Mouse (Mus musculus): Measurements from ENCODE around the gene Alcam. TPM values are rescaled to one million over a fixed set of nuclear protein-coding genes. Genes with fewer than 3 reads are reported as not detected.

The Alcam gene
- polyA plus RNA-seq, 1 experiment from 2014 or later = 43.0 TPM

- no peak for ATAC-seq (ENCODE audit: low read depth)
- Histone ChIP-seq H3K27ac (ENCODE audit: low read length) (no peak overlapping the region), H3K9ac (ENCODE audit: low read length) (no peak overlapping the region), H3K4me3 (ENCODE audit: low read length) (no peak overlapping the region), H3K36me3 (ENCODE audit: control insufficient read depth, insufficient read depth, low read length) (no peaks in the 10 kb centered on the region), H3K9me3 (ENCODE audit: control insufficient read depth, low read length) (no peaks in the 10 kb centered on the region), H3K27me3 (ENCODE audit: control insufficient read depth, insufficient read depth, low read depth, low read length) (no peaks in the 10 kb centered on the region), H3K4me2 (ENCODE audit: low read depth, low read length) (no peak overlapping the region), H3K4me1 (replicated peaks; ENCODE audit: control insufficient read depth, insufficient read depth, low read length) (peaks cover 2% of the 10 kb centered on the region; the same call in 1 of the 2 replicates)
Observed at GRCm38 (mm10) chr16:52468426-52468825, 14.6 kb upstream of the Alcam start.

GRCm38 (mm10) chr16:52466770-52467169 is 12.9 kb upstream of the Alcam start:
- Histone ChIP-seq H3K4me3 (ENCODE audit: low read length) (no peak overlapping the region), H3K9me3 (ENCODE audit: control insufficient read depth, low read length) (no peaks in the 10 kb centered on the region), H3K27me3 (ENCODE audit: control insufficient read depth, insufficient read depth, low read depth, low read length) (no peaks in the 10 kb centered on the region), H3K4me2 (ENCODE audit: low read depth, low read length) (no peak overlapping the region), H3K36me3 (ENCODE audit: control insufficient read depth, insufficient read depth, low read length) (no peaks in the 10 kb centered on the region), H3K9ac (ENCODE audit: low read length) (no peak overlapping the region), H3K27ac (ENCODE audit: low read length) (no peak overlapping the region), H3K4me1 (replicated peaks; ENCODE audit: control insufficient read depth, insufficient read depth, low read length) (peaks cover 2% of the 10 kb centered on the region; the same call in 1 of the 2 replicates)
- no peak for ATAC-seq (ENCODE audit: low read depth)
- WGBS = 60% methylated on average over 6 of the region's 6 CpGs

- 93% methylated on average over 1 of the region's 1 CpGs for WGBS
- no peak overlapping the region for H3K27ac ChIP-seq (ENCODE audit: low read length)
- no peaks in the 10 kb centered on the region for H3K27me3 ChIP-seq (ENCODE audit: control insufficient read depth, insufficient read depth, low read depth, low read length)
- H3K4me3 ChIP-seq (ENCODE audit: low read length) = no peak overlapping the region
- no peaks in the 10 kb centered on the region for H3K4me1 ChIP-seq (replicated peaks; ENCODE audit: control insufficient read depth, insufficient read depth, low read length)
- no peak overlapping the region for H3K9ac ChIP-seq (ENCODE audit: low read length)
- ATAC-seq (ENCODE audit: low read depth) = no peak
- H3K9me3 ChIP-seq (ENCODE audit: control insufficient read depth, low read length) = no peaks in the 10 kb centered on the region
- H3K36me3 ChIP-seq (ENCODE audit: control insufficient read depth, insufficient read depth, low read length) = no peaks in the 10 kb centered on the region
- H3K4me2 ChIP-seq (ENCODE audit: low read depth, low read length) = no peak overlapping the region
Observed at GRCm38 (mm10) chr16:52464597-52464996, 10.7 kb upstream of the Alcam start.

GRCm38 (mm10) chr16:52452862-52453715 is 785 bp downstream of the Alcam start:
- Histone ChIP-seq H3K9ac (ENCODE audit: low read length) (peak overlapping the region; percentile 78), H3K27me3 (ENCODE audit: control insufficient read depth, insufficient read depth, low read depth, low read length) (no peaks in the 10 kb centered on the region), H3K4me3 (ENCODE audit: low read length) (peak overlapping the region; percentile 79), H3K4me1 (replicated peaks; ENCODE audit: control insufficient read depth, insufficient read depth, low read length) (peaks cover 2% of the 10 kb centered on the region; the same call in 1 of the 2 replicates), H3K36me3 (ENCODE audit: control insufficient read depth, insufficient read depth, low read length) (no peaks in the 10 kb centered on the region), H3K27ac (ENCODE audit: low read length) (peak overlapping the region; percentile 70), H3K9me3 (ENCODE audit: control insufficient read depth, low read length) (no peaks in the 10 kb centered on the region), H3K4me2 (ENCODE audit: low read depth, low read length) (peak overlapping the region; percentile 89)
- under 1% methylated on average over 52 of the region's 55 CpGs for WGBS
- ATAC-seq (ENCODE audit: low read depth) = peak; percentile 97

GRCm38 (mm10) chr16:52452477-52452831 is 1.4 kb downstream of the Alcam start:
- H3K27ac ChIP-seq (ENCODE audit: low read length) = peak overlapping the region; percentile 70
- H3K4me1 ChIP-seq (replicated peaks; ENCODE audit: control insufficient read depth, insufficient read depth, low read length) = peaks cover 2% of the 10 kb centered on the region; the same call in 1 of the 2 replicates
- H3K4me2 ChIP-seq (ENCODE audit: low read depth, low read length) = peak overlapping the region; percentile 89
- peak overlapping the region; percentile 78 for H3K9ac ChIP-seq (ENCODE audit: low read length)
- no peaks in the 10 kb centered on the region for H3K36me3 ChIP-seq (ENCODE audit: control insufficient read depth, insufficient read depth, low read length)
- no peaks in the 10 kb centered on the region for H3K9me3 ChIP-seq (ENCODE audit: control insufficient read depth, low read length)
- ATAC-seq (ENCODE audit: low read depth) = peak; percentile 5; the same call in 1 of the 2 replicates
- H3K27me3 ChIP-seq (ENCODE audit: control insufficient read depth, insufficient read depth, low read depth, low read length) = no peaks in the 10 kb centered on the region
- H3K4me3 ChIP-seq (ENCODE audit: low read length) = peak overlapping the region; percentile 79
- WGBS = 2% methylated on average over 21 of the region's 26 CpGs

- Histone ChIP-seq H3K4me3 (ENCODE audit: low read length) (peak overlapping the region; percentile 79), H3K9me3 (ENCODE audit: control insufficient read depth, low read length) (no peaks in the 10 kb centered on the region), H3K27ac (ENCODE audit: low read length) (peak overlapping the region; percentile 70), H3K9ac (ENCODE audit: low read length) (peak overlapping the region; percentile 78), H3K4me1 (replicated peaks; ENCODE audit: control insufficient read depth, insufficient read depth, low read length) (peaks cover 2% of the 10 kb centered on the region; the same call in 1 of the 2 replicates), H3K27me3 (ENCODE audit: control insufficient read depth, insufficient read depth, low read depth, low read length) (no peaks in the 10 kb centered on the region), H3K4me2 (ENCODE audit: low read depth, low read length) (peak overlapping the region; percentile 89), H3K36me3 (ENCODE audit: control insufficient read depth, insufficient read depth, low read length) (no peaks in the 10 kb centered on the region)
- WGBS = under 1% methylated on average over 23 of the region's 23 CpGs
- ATAC-seq (ENCODE audit: low read depth) = no peak
Observed at GRCm38 (mm10) chr16:52451786-52452476, 1.9 kb downstream of the Alcam start.

GRCm38 (mm10) chr16:52451101-52451785 is 2.6 kb downstream of the Alcam start:
- H3K36me3 ChIP-seq (ENCODE audit: control insufficient read depth, insufficient read depth, low read length) = no peaks in the 10 kb centered on the region
- peaks cover 2% of the 10 kb centered on the region; the same call in 1 of the 2 replicates for H3K4me1 ChIP-seq (replicated peaks; ENCODE audit: control insufficient read depth, insufficient read depth, low read length)
- H3K27ac ChIP-seq (ENCODE audit: low read length) = peak overlapping the region; percentile 79
- H3K9ac ChIP-seq (ENCODE audit: low read length) = peak overlapping the region; percentile 78
- H3K9me3 ChIP-seq (ENCODE audit: control insufficient read depth, low read length) = no peaks in the 10 kb centered on the region
- ATAC-seq (ENCODE audit: low read depth) = no peak
- WGBS = under 1% methylated on average over 15 of the region's 15 CpGs
- H3K4me3 ChIP-seq (ENCODE audit: low read length) = peak overlapping the region; percentile 79
- peak overlapping the region; percentile 89 for H3K4me2 ChIP-seq (ENCODE audit: low read depth, low read length)
- H3K27me3 ChIP-seq (ENCODE audit: control insufficient read depth, insufficient read depth, low read depth, low read length) = no peaks in the 10 kb centered on the region

GRCm38 (mm10) chr16:52450245-52451100 is 3.4 kb downstream of the Alcam start:
- Histone ChIP-seq H3K4me1 (replicated peaks; ENCODE audit: control insufficient read depth, insufficient read depth, low read length) (peaks cover 2% of the 10 kb centered on the region; the same call in 1 of the 2 replicates), H3K36me3 (ENCODE audit: control insufficient read depth, insufficient read depth, low read length) (no peaks in the 10 kb centered on the region), H3K4me2 (ENCODE audit: low read depth, low read length) (peak overlapping the region; percentile 89), H3K9ac (ENCODE audit: low read length) (peak overlapping the region; percentile 78), H3K27ac (ENCODE audit: low read length) (peak overlapping the region; percentile 79), H3K4me3 (ENCODE audit: low read length) (peak overlapping the region; percentile 79), H3K9me3 (ENCODE audit: control insufficient read depth, low read length) (no peaks in the 10 kb centered on the region), H3K27me3 (ENCODE audit: control insufficient read depth, insufficient read depth, low read depth, low read length) (no peaks in the 10 kb centered on the region)
- WGBS = 0% methylated on average over 28 of the region's 28 CpGs
- no peak; the same call in 1 of the 2 replicates for ATAC-seq (ENCODE audit: low read depth)
